Mouse (Mus musculus): ENCODE measurements around the gene Plekha1. TPM values are rescaled to one million over a fixed set of nuclear protein-coding genes. Genes with fewer than 3 reads are reported as not detected.
A peak's percentile ranks its signal among the peaks of the same experiment; 100 is the strongest.

Plekha1 gene
- polyA plus RNA-seq (2014; fragmentation: Nextera tagmentation; extraction: Ambion mirVana), result 21.3 and 24.7 TPM in 2 replicates

DNA sequence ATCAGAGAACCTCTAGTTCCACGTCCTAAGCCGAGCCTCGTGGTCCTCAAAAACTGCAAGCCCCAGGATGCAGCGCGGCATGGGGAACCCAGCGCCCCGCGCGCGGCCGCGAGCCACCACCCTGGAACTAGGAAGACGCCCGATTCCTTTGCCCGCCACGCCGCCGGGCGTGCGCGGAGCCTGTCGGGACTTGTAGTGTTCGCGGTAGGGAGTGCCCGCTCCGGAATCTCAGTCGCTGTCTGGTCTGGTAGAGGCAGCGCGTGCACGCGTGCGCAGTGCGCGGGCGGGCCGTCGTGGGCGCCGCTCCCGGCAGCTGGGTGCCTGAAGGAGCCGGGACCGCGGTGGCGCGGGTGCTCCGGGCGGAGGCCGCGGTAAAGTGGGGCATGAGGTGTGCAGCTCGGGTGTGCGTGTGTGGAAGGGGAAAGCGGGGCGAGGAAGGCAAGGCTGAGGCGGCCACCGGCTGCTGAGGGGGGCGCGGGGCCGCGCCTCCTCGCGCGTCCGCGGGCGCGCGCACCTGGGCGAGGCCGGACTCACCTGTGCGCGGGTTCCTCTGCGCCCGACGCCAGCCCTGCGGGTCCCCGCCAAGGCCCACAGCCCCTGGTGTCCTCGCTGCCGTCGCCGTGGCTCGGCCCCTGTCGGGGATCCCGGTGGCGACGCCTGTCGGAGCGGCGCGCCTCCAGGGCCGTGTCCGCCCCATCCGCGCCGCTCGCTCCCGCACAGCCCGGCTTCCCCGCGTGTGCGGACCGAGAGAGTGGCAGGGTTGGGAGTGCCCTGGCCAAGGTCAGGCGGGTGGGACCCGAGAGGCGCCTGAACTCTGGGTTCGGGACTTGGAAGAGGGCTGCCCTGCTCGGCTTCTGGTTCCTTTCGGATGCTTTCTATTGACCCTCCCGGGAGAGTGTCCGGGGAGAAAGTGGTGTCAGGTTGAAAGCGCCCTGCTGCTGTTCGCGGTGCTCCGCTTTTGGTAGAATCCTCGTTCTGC lies at the start of gene Plekha1:
Gene Plekha1 (plus strand): TSS at position 144 of the 979 bp plus-strand sequence.
- Histone ChIP-seq H3K27ac (replicated peaks; ENCODE audit: low read depth, low read length) (no peak within 1 kb of the TSS), H3K36me3 (ENCODE audit: control insufficient read depth, insufficient read depth, low read length) (no peaks in the 10 kb centered on the region), H3K4me2 (ENCODE audit: low read depth, severe bottlenecking) (peak within 1 kb of the TSS; percentile 77), H3K9ac (ENCODE audit: low read length) (peak within 1 kb of the TSS; percentile 73), H3K27me3 (ENCODE audit: control insufficient read depth, insufficient read depth, low read length) (no peaks in the 10 kb centered on the region), H3K4me1 (ENCODE audit: control insufficient read depth, insufficient read depth, low read length) (peaks cover 2% of the 10 kb centered on the region; the same call in 1 of the 2 replicates), H3K4me3 (ENCODE audit: low read depth, low read length) (peak within 1 kb of the TSS; percentile 80), H3K9me3 (ENCODE audit: control insufficient read depth, low read length) (no peaks in the 10 kb centered on the region)
- peak; percentile 97 for ATAC-seq (ENCODE audit: insufficient number of reproducible peaks, low FRiP score, low TSS enrichment, low read depth)
- peak; percentile 97 for DNase-seq (ENCODE audit: low spot score)
- under 1% methylated on average over 78 of the region's 114 CpGs for WGBS

DNA sequence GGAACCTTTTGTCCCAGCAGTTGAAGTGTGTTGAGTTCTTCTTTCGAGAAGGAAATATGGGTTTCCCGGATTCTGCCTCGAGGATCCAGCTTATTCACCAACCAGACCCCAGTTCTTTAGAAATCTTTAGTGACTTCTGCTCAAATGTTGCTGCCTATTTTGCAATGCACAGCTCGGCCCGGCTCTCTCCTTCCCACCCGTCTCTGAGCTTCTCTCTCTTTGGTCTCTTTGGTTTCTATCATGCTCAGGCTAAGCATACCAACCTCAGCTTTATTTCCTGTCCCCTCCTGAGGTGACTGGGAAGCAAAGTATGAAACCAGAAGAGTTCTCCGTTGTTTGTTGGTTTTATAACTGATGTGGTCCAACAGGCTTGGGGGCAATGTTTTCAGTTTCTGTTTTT lies 49.3 kb upstream of the Plekha1 start:
- DNase-seq (ENCODE audit: low spot score) (no peak), ATAC-seq (ENCODE audit: insufficient number of reproducible peaks, low FRiP score, low TSS enrichment, low read depth) (no peak)
- Histone ChIP-seq H3K9ac (ENCODE audit: low read length) (no peak overlapping the region), H3K36me3 (ENCODE audit: control insufficient read depth, insufficient read depth, low read length) (no peaks in the 10 kb centered on the region), H3K4me3 (ENCODE audit: low read depth, low read length) (no peak overlapping the region), H3K9me3 (ENCODE audit: control insufficient read depth, low read length) (no peaks in the 10 kb centered on the region), H3K4me1 (ENCODE audit: control insufficient read depth, insufficient read depth, low read length) (no peaks in the 10 kb centered on the region), H3K27me3 (ENCODE audit: control insufficient read depth, insufficient read depth, low read length) (no peaks in the 10 kb centered on the region), H3K27ac (replicated peaks; ENCODE audit: low read depth, low read length) (no peak overlapping the region), H3K4me2 (ENCODE audit: low read depth, severe bottlenecking) (no peak overlapping the region)
- 87% methylated on average over 7 of the region's 7 CpGs for WGBS

DNA sequence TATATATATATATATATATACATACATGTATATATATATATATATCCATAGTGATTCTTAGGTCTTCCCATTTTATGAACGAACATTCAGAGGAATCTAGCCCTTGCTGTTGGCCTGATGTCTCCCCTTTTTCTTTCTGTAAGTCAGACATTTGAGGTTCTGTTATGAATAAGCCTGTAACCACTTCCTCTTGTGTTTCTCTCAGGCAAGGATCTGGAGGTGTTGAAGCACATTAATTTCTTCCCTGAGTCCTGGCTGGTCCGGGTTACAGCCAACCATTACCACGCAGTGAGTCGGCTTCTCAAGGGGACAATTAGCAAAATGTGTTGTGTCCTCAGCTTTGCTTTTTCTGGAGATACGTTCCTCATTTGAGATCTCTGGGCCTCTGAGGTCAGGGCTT lies 46.7 kb upstream of the Plekha1 start:
- H3K4me2 ChIP-seq (ENCODE audit: low read depth, severe bottlenecking), result no peak overlapping the region
- no peaks in the 10 kb centered on the region for H3K9me3 ChIP-seq (ENCODE audit: control insufficient read depth, low read length)
- H3K4me1 ChIP-seq (ENCODE audit: control insufficient read depth, insufficient read depth, low read length), result no peaks in the 10 kb centered on the region
- ATAC-seq (ENCODE audit: insufficient number of reproducible peaks, low FRiP score, low TSS enrichment, low read depth) (no peak), DNase-seq (ENCODE audit: low spot score) (no peak)
- no peaks in the 10 kb centered on the region for H3K36me3 ChIP-seq (ENCODE audit: control insufficient read depth, insufficient read depth, low read length)
- 74% methylated on average over 5 of the region's 5 CpGs for WGBS
- H3K4me3 ChIP-seq (ENCODE audit: low read depth, low read length), result no peak overlapping the region
- H3K9ac ChIP-seq (ENCODE audit: low read length), result no peak overlapping the region
- H3K27ac ChIP-seq (replicated peaks; ENCODE audit: low read depth, low read length), result no peak overlapping the region
- no peaks in the 10 kb centered on the region for H3K27me3 ChIP-seq (ENCODE audit: control insufficient read depth, insufficient read depth, low read length)

DNA sequence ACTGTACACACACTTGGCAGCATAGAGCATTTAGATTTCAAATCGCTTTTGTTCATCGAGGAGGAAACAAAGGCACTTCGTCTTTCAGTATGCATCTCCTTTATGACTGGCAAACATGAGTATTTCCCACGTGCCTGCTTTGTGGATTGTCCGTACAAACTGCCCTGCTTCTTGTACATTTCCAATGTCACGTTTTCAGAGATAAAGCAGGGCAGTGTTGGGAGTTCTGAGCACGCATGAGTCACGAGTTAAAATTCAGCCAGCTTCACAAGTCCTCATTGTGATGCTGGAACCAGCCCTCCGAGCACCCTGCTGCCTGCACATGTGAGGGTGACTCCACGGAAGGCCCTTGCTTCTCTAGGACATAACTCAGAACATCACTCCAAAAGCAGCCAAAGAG lies 45.9 kb upstream of the Plekha1 start:
- Histone ChIP-seq H3K9ac (ENCODE audit: low read length) (no peak overlapping the region), H3K36me3 (ENCODE audit: control insufficient read depth, insufficient read depth, low read length) (no peaks in the 10 kb centered on the region), H3K4me3 (ENCODE audit: low read depth, low read length) (no peak overlapping the region), H3K4me1 (ENCODE audit: control insufficient read depth, insufficient read depth, low read length) (no peaks in the 10 kb centered on the region), H3K27ac (replicated peaks; ENCODE audit: low read depth, low read length) (no peak overlapping the region), H3K9me3 (ENCODE audit: control insufficient read depth, low read length) (no peaks in the 10 kb centered on the region), H3K27me3 (ENCODE audit: control insufficient read depth, insufficient read depth, low read length) (no peaks in the 10 kb centered on the region), H3K4me2 (ENCODE audit: low read depth, severe bottlenecking) (no peak overlapping the region)
- WGBS, result 86% methylated on average over 10 of the region's 10 CpGs
- no peak for ATAC-seq (ENCODE audit: insufficient number of reproducible peaks, low FRiP score, low TSS enrichment, low read depth)
- DNase-seq (ENCODE audit: low spot score), result no peak

DNA sequence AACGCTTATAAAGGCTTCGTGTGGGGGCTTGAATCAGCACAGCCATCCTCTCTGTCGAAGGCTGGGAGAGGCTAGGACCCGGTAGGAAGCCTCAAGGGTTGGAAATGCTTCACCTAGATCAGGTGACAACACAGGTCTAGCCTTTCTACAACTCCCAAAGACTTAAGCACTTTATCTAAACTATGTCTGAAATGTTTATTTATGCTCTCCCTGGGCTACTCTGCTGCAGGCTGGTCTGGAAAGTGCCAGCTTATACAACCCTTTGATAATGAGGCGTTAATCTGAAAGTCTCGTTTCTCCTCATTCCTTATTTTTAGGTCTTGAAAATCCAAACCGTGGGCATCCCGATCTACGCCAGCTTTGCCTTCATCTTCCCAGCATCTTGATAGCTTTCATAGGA lies 41.6 kb upstream of the Plekha1 start:
- no peak overlapping the region for H3K9ac ChIP-seq (ENCODE audit: low read length)
- H3K36me3 ChIP-seq (ENCODE audit: control insufficient read depth, insufficient read depth, low read length), result no peaks in the 10 kb centered on the region
- H3K4me2 ChIP-seq (ENCODE audit: low read depth, severe bottlenecking), result no peak overlapping the region
- DNase-seq (ENCODE audit: low spot score), result no peak
- H3K27me3 ChIP-seq (ENCODE audit: control insufficient read depth, insufficient read depth, low read length), result no peaks in the 10 kb centered on the region
- H3K27ac ChIP-seq (replicated peaks; ENCODE audit: low read depth, low read length), result no peak overlapping the region
- no peaks in the 10 kb centered on the region for H3K9me3 ChIP-seq (ENCODE audit: control insufficient read depth, low read length)
- ATAC-seq (ENCODE audit: insufficient number of reproducible peaks, low FRiP score, low TSS enrichment, low read depth), result no peak
- WGBS, result 61% methylated on average over 9 of the region's 9 CpGs
- H3K4me3 ChIP-seq (ENCODE audit: low read depth, low read length), result no peak overlapping the region
- no peaks in the 10 kb centered on the region for H3K4me1 ChIP-seq (ENCODE audit: control insufficient read depth, insufficient read depth, low read length)

DNA sequence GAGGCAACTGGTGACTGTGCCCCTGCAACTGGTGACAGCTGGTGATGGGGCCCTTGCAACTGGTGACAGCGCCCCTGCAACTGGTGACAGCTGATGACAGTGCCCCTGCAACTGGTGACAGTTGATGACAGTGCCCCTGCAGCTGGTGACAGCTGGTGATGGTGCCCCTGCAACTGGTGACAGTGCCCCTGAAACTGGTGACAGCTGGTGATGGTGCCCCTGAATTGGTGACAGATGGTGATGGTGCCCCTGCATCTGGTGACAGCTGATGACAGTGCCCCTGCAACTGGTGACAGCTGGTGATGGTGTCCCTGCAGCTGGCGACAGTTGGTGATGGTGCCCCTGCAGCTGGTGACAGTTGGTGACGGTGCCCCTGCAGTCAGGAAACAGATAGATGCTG lies 39.2 kb upstream of the Plekha1 start:
- no peaks in the 10 kb centered on the region for H3K36me3 ChIP-seq (ENCODE audit: control insufficient read depth, insufficient read depth, low read length)
- no peaks in the 10 kb centered on the region for H3K27me3 ChIP-seq (ENCODE audit: control insufficient read depth, insufficient read depth, low read length)
- no peak overlapping the region for H3K4me3 ChIP-seq (ENCODE audit: low read depth, low read length)
- WGBS, result 71% methylated on average over 3 of the region's 3 CpGs
- DNase-seq (ENCODE audit: low spot score) (no peak), ATAC-seq (ENCODE audit: insufficient number of reproducible peaks, low FRiP score, low TSS enrichment, low read depth) (no peak)
- no peak overlapping the region for H3K4me2 ChIP-seq (ENCODE audit: low read depth, severe bottlenecking)
- H3K9me3 ChIP-seq (ENCODE audit: control insufficient read depth, low read length), result no peaks in the 10 kb centered on the region
- no peaks in the 10 kb centered on the region for H3K4me1 ChIP-seq (ENCODE audit: control insufficient read depth, insufficient read depth, low read length)
- H3K27ac ChIP-seq (replicated peaks; ENCODE audit: low read depth, low read length), result no peak overlapping the region
- no peak overlapping the region for H3K9ac ChIP-seq (ENCODE audit: low read length)

DNA sequence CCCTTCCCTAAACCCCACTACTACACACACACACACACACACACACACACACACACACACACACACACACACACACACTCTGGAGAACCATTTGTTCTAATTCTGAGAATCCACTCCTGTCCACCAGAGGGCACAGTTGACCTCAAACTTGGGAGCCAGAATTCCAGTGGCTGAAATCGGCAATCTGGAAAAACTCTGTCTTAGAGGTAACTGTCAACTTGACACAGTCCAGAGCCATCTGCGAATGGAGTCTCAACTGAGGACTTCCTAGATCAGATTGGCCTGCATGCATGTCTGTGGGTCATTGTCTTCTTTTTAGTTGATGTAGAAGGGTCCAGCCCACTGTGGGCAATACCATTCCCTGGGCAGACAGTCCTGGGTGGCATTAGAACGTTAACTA lies 38.1 kb upstream of the Plekha1 start:
- WGBS, result 38% methylated on average over 3 of the region's 3 CpGs
- peak; percentile 61 for DNase-seq (ENCODE audit: low spot score)
- H3K9ac ChIP-seq (ENCODE audit: low read length), result no peak overlapping the region
- no peaks in the 10 kb centered on the region for H3K27me3 ChIP-seq (ENCODE audit: control insufficient read depth, insufficient read depth, low read length)
- ATAC-seq (ENCODE audit: insufficient number of reproducible peaks, low FRiP score, low TSS enrichment, low read depth), result no peak
- no peak overlapping the region for H3K4me3 ChIP-seq (ENCODE audit: low read depth, low read length)
- H3K4me2 ChIP-seq (ENCODE audit: low read depth, severe bottlenecking), result no peak overlapping the region
- H3K4me1 ChIP-seq (ENCODE audit: control insufficient read depth, insufficient read depth, low read length), result no peaks in the 10 kb centered on the region
- H3K27ac ChIP-seq (replicated peaks; ENCODE audit: low read depth, low read length), result no peak overlapping the region
- H3K9me3 ChIP-seq (ENCODE audit: control insufficient read depth, low read length), result no peaks in the 10 kb centered on the region
- no peaks in the 10 kb centered on the region for H3K36me3 ChIP-seq (ENCODE audit: control insufficient read depth, insufficient read depth, low read length)

DNA sequence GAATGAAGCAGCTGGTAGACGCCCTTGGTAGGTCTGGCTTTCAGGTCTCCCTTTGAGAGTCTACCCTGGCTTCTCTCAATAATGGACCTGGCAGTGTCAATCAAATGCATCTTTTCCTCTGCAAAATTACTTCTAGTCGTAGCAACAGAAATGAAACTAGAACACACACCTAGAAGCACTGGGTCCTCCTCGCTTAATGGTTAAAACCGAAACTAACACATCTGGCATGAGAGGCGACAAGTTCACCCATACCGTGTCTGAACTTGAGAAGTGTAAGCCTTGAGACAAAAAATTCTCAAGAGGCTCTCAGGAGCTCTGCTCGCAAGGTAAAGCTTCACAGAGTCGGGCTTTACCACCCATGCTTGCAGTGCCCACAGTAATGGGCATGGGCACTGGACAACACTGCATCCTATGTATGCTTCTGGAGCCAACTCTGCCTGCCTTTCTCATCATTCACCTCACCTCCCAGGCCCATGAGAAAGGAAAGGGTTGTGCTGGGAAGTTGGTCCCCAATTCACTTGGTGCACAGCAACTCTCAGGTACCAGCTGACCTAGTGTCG lies 37.6 kb upstream of the Plekha1 start:
- no peak overlapping the region for H3K9ac ChIP-seq (ENCODE audit: low read length)
- WGBS, result 89% methylated on average over 9 of the region's 9 CpGs
- no peaks in the 10 kb centered on the region for H3K9me3 ChIP-seq (ENCODE audit: control insufficient read depth, low read length)
- no peak overlapping the region for H3K27ac ChIP-seq (replicated peaks; ENCODE audit: low read depth, low read length)
- H3K27me3 ChIP-seq (ENCODE audit: control insufficient read depth, insufficient read depth, low read length), result no peaks in the 10 kb centered on the region
- no peak overlapping the region for H3K4me2 ChIP-seq (ENCODE audit: low read depth, severe bottlenecking)
- no peaks in the 10 kb centered on the region for H3K36me3 ChIP-seq (ENCODE audit: control insufficient read depth, insufficient read depth, low read length)
- H3K4me1 ChIP-seq (ENCODE audit: control insufficient read depth, insufficient read depth, low read length), result no peaks in the 10 kb centered on the region
- ATAC-seq (ENCODE audit: insufficient number of reproducible peaks, low FRiP score, low TSS enrichment, low read depth), result no peak
- DNase-seq (ENCODE audit: low spot score), result no peak
- no peak overlapping the region for H3K4me3 ChIP-seq (ENCODE audit: low read depth, low read length)
